Mouse (Mus musculus) brain, embryonic 14.5 days (tissue): Measurements from ENCODE around the gene Nos1.

Source experiments
- CTCF ChIP-seq: fragments of 200-500 bp; IDR thresholded peaks from 2 replicates; pipeline ENCODE4 v1.5.1; 2012; ENCODE audit warnings: inconsistent platforms, mild to moderate bottlenecking, moderate library complexity, borderline replicate concordance; ENCODE audit not compliant: insufficient read depth, insufficient read length; ENCODE audit errors: extremely low read depth
- POLR2A ChIP-seq: fragments of 200-500 bp; IDR thresholded peaks from 2 replicates; pipeline ENCODE4 v1.6.1; 2012; ENCODE audit warnings: mild to moderate bottlenecking, inconsistent platforms, borderline replicate concordance; ENCODE audit not compliant: poor library complexity, insufficient read depth, insufficient read length, severe bottlenecking; ENCODE audit errors: extremely low read depth

DNA sequence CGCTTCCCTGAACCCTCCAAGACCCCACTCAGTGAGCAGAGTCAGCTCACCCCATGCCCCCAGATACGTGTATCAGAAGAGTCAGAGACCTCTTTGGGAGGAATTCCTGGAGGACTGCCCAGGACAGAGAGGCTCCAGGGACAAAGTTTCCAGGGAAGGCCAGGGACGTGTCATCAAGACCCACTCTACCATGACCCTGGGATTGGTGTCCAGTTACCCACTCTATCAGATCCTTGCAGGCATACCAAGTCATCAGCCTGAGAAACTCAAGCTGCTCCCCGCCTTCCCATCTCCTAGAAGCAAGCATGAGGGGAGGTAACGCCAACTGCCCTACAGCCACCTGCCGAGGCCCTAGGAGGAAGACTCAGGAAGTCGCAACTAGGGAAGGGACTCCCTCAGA is 39.6 kb downstream of the Nos1 start:
- TF ChIP-seq CTCF: no peak
- no peak for TF ChIP-seq POLR2A
